Mouse (Mus musculus): ENCODE data around the gene Maea. TPM values are rescaled to one million over a fixed set of nuclear protein-coding genes. Genes with fewer than 3 reads are reported as not detected.

The Maea gene
- polyA plus RNA-seq, 1 experiment, result 232 TPM

DNA sequence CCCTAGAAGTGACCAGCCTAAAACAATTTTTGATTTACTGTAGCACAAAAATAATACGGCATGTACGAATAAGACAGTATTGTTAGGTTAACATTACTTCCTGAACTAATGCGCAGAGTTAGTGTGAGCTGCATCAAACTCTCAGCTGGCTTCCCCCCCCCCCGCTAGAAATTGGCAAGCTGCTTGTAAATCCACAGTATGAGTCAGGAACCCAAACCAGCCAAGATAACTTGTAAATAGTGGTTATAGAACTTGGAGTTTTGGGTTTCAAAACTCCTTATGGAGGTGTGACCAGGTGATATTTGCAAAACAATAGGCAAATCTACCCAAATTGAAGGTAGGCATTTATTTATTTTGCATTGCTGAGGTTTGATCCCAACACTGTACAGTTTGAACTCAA is 14.4 kb downstream of the Maea start:
- TF ChIP-seq GATA1 (IDR thresholded peaks at IDR 0.05; ENCODE audit: low read length), result no peak

DNA sequence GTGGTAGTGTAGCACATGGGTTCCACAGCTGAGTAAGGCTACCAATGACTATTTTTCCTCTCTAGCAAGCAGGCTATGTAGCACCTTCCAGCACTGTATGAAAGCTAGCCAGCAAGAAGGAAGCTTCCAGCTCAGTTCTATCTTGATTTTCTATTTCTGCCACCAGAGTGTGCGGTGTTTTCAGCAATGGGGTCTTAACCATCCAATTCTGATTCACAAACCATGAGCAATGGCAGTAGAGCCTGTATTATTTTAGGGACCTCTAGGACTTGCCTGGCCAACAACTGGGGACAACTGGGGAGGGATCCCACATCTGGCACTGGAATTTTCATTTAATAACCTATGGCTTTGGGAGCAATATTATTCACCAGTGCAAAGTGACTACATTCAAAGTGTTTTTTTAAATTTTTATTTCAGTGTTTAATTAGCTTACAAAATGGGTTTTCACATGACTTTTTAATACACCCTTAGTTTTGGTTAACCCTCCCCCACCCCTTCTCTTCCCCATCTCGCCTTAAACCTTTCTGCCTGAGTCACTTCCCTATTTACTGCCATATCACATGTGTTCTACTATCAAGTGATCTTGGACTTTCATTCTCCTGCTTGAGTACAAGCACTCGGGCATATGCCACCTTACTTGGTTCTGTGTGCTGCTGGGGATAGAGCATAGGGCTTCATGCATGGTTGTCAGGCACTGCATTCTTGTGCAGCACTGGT is 16.4 kb downstream of the Maea start:
- TF ChIP-seq GATA1 (IDR thresholded peaks at IDR 0.05; ENCODE audit: low read length), result peak; percentile 41

DNA sequence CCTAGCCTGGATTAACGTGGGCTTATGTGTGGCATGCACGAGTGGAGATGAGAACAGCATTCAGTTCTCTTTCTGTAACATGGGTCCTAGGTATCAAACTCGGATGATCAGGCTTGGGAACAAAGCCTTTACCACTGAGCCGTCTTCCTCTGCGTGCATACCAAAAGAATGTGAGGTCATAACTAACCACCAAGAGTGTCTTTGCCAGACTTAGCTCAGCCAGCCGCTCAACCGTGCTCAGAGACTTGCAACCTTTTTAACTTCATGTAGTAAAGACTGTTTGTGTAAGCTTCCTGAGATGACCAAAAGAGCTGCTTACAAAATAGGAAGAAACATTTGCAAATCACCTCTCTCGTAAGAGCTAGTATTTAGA is 16.9 kb downstream of the Maea start:
- no peak for TF ChIP-seq GATA1 (IDR thresholded peaks at IDR 0.05; ENCODE audit: low read length)

DNA sequence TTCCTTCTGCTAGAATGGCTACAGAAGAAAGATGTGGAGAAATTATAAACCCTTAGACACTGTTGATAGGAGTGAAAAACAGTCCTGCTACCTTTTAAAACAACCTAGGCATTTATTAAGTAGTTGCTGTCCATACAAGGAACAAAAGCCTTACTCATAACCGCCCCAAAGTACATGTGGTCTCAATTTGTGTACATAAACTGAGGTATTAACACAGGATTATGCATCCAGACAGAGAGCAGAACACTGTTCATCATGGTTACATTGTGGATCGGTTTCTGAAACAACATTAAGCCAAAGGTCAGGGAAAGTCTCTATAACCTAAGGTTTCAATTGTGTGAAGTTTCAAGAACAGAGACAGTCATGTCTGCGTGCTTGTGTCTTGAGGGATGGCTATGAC is 17.7 kb downstream of the Maea start:
- TF ChIP-seq GATA1 (IDR thresholded peaks at IDR 0.05; ENCODE audit: low read length), result no peak

DNA sequence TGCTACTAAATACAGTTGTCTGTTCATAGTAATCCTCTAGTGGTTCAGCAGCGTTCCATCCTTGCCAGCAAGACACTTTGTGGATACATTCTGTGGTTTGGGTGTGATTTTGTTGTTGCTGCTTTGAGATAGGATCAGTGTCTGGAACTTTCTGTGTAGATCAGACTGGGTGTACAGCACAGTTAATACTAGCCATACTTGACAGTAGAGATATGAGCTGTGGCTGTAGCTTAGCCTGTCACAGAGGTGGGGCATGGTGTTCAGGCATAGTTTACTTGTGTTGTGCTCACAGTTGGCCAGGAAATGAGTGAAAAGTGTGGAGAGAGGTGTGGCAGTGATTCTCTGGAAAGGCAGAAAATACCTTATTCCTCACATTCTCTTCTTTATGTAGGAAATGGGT is 22.2 kb downstream of the Maea start:
- TF ChIP-seq GATA1 (IDR thresholded peaks at IDR 0.05; ENCODE audit: low read length), result no peak

DNA sequence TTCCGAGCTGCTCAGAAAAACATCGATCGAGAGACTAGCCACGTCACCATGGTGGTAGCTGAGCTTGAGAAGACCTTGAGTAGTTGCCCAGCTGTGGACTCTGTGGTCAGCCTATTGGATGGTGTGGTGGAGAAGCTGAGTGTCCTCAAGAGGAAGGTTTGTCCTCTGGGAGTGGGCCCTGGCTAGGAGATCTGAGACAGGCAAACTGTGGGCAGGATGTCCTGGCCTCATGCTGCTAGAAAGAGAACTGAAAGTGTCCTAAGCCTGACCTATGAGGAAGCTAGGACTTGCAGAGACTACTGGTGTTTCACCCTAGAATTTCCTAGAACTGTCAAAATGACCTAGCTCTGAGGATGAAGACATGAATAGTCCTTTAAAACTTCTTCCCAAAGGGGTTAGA is 23.2 kb downstream of the Maea start:
- TF ChIP-seq GATA1 (IDR thresholded peaks at IDR 0.05; ENCODE audit: low read length), result no peak

DNA sequence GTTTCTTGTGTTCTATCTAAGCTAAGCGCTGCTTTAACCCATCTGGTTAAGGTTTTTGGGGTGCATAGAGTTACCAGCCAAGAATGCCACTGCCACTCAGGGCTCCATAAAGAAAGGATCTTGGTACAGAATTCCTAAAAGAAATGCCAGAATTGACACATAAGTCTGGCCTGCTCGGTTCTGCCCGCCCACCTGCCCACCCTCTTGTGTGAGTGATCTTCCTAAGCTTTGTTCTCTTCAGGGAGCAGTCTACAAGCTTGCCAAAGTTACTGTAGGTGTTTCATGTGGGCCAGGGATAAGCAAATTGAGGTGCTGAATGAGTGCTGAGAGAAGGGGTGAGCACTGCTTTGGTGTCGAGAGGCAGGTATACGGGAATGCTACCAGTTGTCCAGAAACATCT is 28.0 kb downstream of the Maea start:
- TF ChIP-seq GATA1 (IDR thresholded peaks at IDR 0.05; ENCODE audit: low read length), result no peak

DNA sequence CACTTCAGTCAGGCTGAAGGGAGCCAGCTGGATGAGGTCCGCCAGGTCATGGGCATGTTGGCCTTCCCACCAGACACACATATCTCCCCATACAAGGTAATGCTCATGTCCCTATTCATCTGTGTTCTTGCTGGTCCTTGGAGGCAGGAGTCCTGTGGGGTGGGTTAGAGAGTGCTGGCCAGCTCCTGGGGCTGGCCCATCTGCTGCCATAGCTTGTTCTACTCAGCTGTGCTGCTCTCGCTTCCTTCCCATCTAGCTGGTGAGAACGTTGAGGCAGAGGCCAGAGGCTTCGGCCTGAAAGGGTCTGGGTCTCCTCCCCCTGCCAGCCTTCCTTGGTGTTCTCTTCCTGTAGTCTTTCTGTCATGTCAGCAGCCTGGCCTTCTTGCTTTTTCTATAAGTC is 33.3 kb downstream of the Maea start:
- TF ChIP-seq GATA1 (IDR thresholded peaks at IDR 0.05; ENCODE audit: low read length), result no peak

DNA sequence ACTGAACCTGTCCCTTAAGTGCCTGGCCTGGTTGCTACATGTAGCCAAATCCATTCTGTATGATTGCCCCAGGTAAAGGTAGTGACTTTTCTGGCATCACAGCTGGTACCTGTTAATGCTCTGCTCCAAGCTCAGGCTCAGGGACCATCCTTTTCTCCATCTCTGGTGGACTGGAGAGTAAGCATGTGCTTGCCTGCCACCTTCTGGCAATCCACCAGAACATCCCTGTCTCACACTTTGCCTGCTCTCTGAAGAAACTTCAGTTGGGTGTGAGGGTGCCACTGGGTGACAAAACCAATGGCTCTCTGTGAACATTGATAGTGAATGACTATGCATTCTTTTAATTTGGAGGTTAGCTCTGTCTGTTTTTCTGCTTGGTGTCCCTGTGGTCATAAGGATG is 35.8 kb downstream of the Maea start:
- TF ChIP-seq GATA1 (IDR thresholded peaks at IDR 0.05; ENCODE audit: low read length), result no peak

DNA sequence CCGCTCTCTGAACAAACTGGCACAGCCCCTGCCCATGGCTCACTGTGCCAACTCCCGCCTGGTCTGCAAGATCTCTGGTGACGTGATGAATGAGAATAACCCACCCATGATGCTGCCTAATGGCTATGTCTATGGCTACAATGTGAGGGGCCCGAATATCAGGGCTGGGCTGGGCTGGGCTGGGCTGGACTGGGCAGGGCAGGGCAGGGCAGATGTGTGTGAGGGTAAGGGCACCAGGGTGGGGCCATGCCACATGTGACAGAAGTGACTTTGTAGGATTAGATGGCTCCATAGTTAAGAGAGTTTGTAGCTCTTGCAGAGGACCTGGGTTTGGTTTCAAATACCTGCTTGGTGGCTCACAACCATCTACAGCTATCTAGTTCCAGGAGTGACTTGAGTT is 36.4 kb downstream of the Maea start:
- TF ChIP-seq GATA1 (IDR thresholded peaks at IDR 0.05; ENCODE audit: low read length), result no peak

DNA sequence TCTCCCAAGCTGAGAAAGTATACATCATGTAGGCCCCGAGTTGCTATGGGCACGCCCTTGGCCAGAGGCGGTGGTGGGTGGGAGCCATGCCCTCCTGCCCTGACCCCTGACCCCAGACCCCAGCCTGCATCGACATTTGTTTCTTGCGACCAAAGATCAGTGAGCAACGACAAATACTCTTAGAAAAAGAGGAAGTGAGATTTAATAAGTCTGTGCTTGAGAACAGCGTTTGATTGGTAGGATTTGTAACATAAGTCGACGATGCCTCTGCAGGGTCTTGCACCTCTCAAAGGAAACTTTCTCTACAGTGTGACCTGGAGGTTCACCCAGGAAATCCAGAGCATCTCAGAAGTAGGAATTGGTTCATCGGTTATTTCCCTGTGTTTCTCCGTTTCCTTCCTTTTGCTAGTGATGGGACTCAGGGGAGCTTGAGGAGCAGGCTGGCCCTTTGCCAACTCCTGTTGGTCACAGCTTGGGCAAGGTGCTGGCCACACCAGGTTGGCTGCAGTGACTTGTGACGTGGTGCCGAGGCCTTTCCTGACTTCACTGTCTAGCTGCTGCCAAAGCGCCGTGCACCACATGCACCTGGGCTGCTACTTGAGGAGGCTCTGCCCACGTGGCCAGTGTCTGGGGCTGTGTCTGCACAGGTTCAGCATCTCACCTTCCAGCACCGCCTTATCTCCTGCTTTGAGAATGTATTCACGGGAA is 37.2 kb downstream of the Maea start:
- TF ChIP-seq GATA1 (IDR thresholded peaks at IDR 0.05; ENCODE audit: low read length), result no peak

DNA sequence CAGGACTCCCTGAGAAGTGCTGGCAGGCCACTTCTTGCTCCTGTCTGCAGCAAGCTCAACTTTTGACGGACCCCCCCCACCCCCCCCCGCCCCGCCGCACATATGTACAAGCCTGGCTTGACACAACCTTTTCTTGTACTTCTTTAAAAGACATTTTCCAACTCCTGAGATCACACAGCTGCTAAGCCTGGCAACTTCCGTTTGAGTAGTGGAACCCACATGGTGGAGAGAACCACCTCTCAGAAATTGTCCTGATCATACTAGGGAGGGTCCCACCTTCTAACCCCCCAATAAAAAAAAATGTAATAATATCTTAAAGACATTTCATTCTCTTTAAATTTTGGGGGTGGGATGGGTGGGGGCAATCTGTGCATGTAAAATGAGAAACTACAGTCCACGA is 41.9 kb downstream of the Maea start:
- TF ChIP-seq GATA1 (IDR thresholded peaks at IDR 0.05; ENCODE audit: low read length), result no peak

DNA sequence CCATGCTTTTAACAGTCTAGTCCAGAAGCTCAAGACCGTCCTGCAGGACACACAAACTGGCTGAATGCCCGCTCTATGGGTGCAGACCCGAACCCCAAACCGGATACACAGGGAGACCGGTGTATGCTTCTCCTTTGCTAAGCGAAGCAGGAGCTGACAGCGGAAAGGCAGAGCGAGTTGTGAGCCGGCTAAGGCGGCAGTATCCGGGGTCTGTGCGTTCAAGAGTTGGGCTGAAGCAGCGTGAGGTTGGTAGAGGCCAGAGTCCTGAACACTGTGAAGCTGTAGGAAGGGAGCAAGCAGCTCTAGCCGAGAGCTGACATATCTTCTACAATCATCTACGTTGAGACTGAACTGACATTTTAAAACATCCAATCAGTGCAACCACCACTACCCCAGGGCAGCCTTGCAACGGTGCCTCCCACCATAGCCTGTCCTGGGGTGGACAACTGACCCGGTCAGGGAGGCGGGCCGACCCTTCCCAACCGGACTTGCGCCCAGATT is 42.5 kb downstream of the Maea start:
- no peak for TF ChIP-seq GATA1 (IDR thresholded peaks at IDR 0.05; ENCODE audit: low read length)

DNA sequence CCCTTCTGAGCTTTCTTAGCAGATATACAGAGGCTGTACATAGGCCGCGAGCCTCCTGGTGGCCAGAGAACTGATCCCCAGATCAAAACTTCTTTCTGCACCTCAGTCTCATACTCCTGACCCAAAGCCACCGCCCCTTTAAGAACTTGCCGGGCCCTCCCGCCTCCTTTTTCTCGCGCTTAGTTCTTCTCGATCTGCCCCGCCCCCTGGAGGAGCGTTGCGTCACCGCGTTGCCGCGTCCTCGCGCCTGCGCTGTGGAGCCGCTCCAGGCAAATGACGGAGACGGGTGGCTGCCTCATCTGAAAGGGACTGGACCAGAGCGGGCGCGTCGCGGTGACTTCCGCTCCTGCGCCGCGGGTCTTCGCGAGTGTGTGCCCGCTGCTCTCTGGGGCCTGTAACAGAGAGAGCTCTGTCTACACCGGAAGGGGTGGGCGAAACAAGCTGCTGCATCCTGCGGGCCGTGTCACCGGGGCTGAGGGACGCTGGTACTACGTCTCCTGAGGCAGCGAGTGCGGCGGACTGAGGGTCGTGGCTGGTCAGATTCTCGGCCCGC is 43.1 kb downstream of the Maea start, which contains the start of gene Uvssa:
Gene Uvssa (plus strand): TSS at position 248 of the 553 bp plus-strand sequence.
- no peak for TF ChIP-seq GATA1 (IDR thresholded peaks at IDR 0.05; ENCODE audit: low read length)

DNA sequence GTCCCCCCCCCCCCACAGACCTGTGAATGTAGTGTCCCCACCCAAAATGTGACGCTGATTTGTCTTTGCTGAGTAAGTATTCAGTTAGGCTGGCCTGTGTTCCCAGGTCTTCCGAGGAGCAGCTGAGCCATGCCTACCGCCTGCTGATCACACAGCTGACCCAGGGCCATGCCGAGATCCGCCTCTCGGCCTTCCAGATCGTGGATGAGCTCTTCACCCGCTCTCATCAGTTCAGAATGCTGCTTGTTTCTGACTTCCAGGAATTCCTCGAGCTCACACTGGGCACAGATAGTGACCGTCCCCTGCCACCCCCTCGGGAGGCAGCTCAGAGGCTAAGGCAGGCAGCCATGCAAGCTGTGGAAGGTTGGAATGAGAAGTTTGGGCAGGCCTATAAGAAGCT is 52.2 kb downstream of the Maea start:
- no peak for TF ChIP-seq GATA1 (IDR thresholded peaks at IDR 0.05; ENCODE audit: low read length)

DNA sequence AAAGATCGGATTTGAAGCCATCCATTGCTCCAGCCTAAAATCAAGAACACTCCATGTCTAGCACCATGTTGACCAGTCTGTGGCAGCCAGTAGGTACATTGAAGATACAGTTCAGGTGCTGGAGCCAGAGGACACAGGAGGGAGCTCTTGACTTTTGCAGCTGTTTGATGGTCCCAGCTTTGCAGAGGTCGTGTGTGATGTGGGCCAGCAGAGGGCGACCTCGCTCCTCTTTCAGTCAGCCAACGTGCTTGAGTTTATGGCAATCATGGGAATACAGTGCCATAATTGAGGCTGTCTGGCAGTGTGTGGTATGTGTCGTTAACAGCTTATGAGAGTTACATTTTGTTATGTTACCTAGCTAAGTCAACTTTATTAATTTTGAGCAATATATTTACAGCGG is 58.5 kb downstream of the Maea start:
- no peak for TF ChIP-seq GATA1 (IDR thresholded peaks at IDR 0.05; ENCODE audit: low read length)

DNA sequence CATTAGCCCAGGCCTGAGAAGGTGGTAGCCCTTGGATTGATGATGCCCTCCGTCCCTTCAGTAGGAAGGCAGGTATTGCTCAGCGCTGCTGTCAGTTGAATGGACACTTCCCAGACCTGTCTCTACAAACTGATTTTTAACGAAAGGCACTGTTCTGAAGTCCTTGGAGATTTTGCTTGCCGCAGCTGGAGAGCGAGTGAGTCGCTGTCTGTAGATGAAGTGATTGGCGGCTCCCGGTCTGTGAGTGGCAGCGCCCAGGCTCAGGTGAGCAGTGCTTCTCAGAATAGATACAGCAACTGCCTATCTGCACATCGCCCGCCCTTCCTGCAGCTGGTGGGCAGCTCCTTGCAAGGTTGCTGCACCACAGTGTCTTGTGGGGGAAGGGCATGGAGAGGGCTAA is 60.4 kb downstream of the Maea start:
- no peak for TF ChIP-seq GATA1 (IDR thresholded peaks at IDR 0.05; ENCODE audit: low read length)

Data from G1E-ER4 (cell line).